Mouse (Mus musculus): Measurements from ENCODE around the gene Slc26a11.

DNA sequence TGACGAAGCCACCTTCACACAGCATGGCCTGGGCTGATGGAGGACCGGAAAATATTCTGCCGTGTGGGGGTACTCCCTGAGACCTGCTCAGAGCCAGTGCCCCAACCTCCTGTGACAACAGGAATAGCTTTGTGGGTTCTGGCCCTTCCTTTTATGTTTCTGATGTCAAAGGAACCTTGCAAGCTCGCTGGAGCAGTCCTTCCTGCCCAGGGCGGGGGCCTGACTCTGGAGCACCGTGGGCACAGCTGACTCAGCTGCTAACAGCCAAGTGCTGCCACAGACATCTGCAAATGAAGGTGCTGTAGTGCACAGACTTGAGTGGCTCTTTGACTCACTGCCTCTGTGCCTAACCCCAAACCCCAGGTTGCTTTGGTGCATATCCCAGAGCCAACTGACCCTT, 10.5 kb upstream of the Slc26a11 start:
- TF ChIP-seq CTCF (IDR thresholded peaks at IDR 0.05; ENCODE audit: control insufficient read depth, insufficient read depth, insufficient replicate concordance, low read depth, low read length) (no peak), POLR2A (IDR thresholded peaks at IDR 0.05; ENCODE audit: control insufficient read depth, low read depth, low read length) (no peak)
